Mouse (Mus musculus): ENCODE measurements around the gene Ngdn. TPM values are rescaled to one million over a fixed set of nuclear protein-coding genes. Genes with fewer than 3 reads are reported as not detected.
"Not testable (repeated sequence)": the region's sequence is repeated elsewhere in the genome, so short reads cannot be mapped to it uniquely, and the experiment has no call there.

Ngdn gene
- total RNA-seq, 1 experiment from 2014 or later, result 34.5 TPM

GRCm38 (mm10) chr14:55029034-55029698, 13.9 kb downstream of the Ngdn start:
- peak; percentile 32 for DNase-seq

GRCm38 (mm10) chr14:55032695-55033225, 17.5 kb downstream of the Ngdn start:
- DNase-seq, result no peak

GRCm38 (mm10) chr14:55043694-55044093, 28.4 kb downstream of the Ngdn start:
- DNase-seq, result not testable (repeated sequence)

- DNase-seq, result no peak
Observed at GRCm38 (mm10) chr14:55047971-55048531, 32.8 kb downstream of the Ngdn start.

- DNase-seq, result peak; percentile 27
Observed at GRCm38 (mm10) chr14:55052496-55052895, 37.2 kb downstream of the Ngdn start.

- DNase-seq, result no peak
Observed at GRCm38 (mm10) chr14:55053050-55053449, 37.8 kb downstream of the Ngdn start.

- peak; percentile 34 for DNase-seq
Observed at GRCm38 (mm10) chr14:55053708-55054190, 38.5 kb downstream of the Ngdn start.

- no peak for DNase-seq
Observed at GRCm38 (mm10) chr14:55054191-55054749, 39.0 kb downstream of the Ngdn start.

GRCm38 (mm10) chr14:55055167-55055834, 40.0 kb downstream of the Ngdn start:
- DNase-seq, result peak; percentile 93

- no peak for DNase-seq
Observed at GRCm38 (mm10) chr14:55059009-55059408, 43.8 kb downstream of the Ngdn start.

- no peak for DNase-seq
Observed at GRCm38 (mm10) chr14:55059931-55060330, 44.7 kb downstream of the Ngdn start.

- no peak for DNase-seq
Observed at GRCm38 (mm10) chr14:55061845-55062244, 46.6 kb downstream of the Ngdn start.

GRCm38 (mm10) chr14:55062626-55063025, 47.4 kb downstream of the Ngdn start:
- DNase-seq, result peak; percentile 38

- DNase-seq, result no peak
Observed at GRCm38 (mm10) chr14:55063117-55063516, 47.9 kb downstream of the Ngdn start.

GRCm38 (mm10) chr14:55063581-55064381, 48.5 kb downstream of the Ngdn start:
- peak; percentile 37 for DNase-seq

GRCm38 (mm10) chr14:55064481-55065370, 49.5 kb downstream of the Ngdn start:
- DNase-seq, result no peak

GRCm38 (mm10) chr14:55065391-55065790, 50.1 kb downstream of the Ngdn start:
- DNase-seq, result no peak

GRCm38 (mm10) chr14:55066042-55066441, 50.8 kb downstream of the Ngdn start:
- no peak for DNase-seq

- DNase-seq, result peak; percentile 42
Observed at GRCm38 (mm10) chr14:55071756-55072155, 56.5 kb downstream of the Ngdn start.
